Mouse (Mus musculus): ENCODE measurements around the gene Mtch1. TPM values are rescaled to one million over a fixed set of nuclear protein-coding genes. Genes with fewer than 3 reads are reported as not detected.
"Not testable (repeated sequence)": the region's sequence is repeated elsewhere in the genome, so short reads cannot be mapped to it uniquely, and the experiment has no call there.

The Mtch1 gene
- polyA plus RNA-seq, 1 experiment from 2014 or later: 463 TPM

DNA sequence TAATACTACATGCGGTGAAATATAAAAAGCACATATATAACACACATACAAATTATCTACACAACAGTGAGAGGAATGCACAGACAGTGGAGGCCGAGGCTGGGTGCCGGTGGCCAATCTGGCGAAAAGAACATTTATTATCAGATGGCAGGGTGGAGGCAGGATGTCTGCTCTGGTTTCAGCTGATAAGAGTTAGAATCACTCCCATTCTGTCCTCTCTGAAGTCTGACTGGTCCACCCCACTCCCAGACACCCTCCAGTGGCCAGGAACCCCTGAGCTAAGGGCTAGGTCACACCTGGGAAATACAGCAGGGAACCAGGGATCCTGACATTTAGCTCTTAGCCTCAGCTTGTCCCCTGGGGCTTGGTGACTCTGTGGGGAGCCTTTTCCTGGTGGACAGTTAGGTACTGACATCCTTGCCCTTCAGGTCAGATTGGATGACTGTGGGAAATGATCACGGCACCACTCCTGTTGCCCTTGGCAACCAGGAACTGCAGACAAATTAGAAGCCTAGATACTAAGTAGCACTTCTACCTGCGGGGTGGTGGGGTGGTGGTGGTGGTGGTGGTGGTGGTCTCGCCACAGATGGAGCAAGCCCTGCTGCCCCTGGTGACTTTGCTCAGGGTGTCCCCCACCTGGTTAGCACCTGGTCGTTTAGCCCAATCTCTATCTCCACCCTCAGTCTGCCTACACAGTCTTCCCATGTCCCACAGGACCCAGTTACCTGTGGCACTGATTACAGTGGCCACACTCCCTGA, 27.7 kb downstream of the Mtch1 start:
- no peak overlapping the region for H3K4me2 ChIP-seq (ENCODE audit: low read length)
- no peak overlapping the region for H3K4me3 ChIP-seq (ENCODE audit: low read depth, low read length)
- H3K4me1 ChIP-seq (ENCODE audit: control insufficient read depth, insufficient read depth, low read length): peaks cover 2% of the 10 kb centered on the region; the same call in 1 of the 2 replicates
- no peak overlapping the region for H3K27ac ChIP-seq (ENCODE audit: low read length)
- H3K27me3 ChIP-seq (ENCODE audit: control insufficient read depth, insufficient read depth, low read depth, low read length): peaks cover 8% of the 10 kb centered on the region
- WGBS: 71% methylated on average over 8 of the region's 8 CpGs
- peak overlapping the region; percentile 7; the same call in 1 of the 2 replicates for H3K9ac ChIP-seq (ENCODE audit: low read depth, low read length)
- no peaks in the 10 kb centered on the region for H3K9me3 ChIP-seq (replicated peaks; ENCODE audit: control insufficient read depth, low read length, poor library complexity, severe bottlenecking)
- H3K36me3 ChIP-seq (ENCODE audit: control insufficient read depth, insufficient read depth, low read length): no peaks in the 10 kb centered on the region
- 0 out of 2 replicates have a peak, but pooled peaks have one; percentile 6 for ATAC-seq

DNA sequence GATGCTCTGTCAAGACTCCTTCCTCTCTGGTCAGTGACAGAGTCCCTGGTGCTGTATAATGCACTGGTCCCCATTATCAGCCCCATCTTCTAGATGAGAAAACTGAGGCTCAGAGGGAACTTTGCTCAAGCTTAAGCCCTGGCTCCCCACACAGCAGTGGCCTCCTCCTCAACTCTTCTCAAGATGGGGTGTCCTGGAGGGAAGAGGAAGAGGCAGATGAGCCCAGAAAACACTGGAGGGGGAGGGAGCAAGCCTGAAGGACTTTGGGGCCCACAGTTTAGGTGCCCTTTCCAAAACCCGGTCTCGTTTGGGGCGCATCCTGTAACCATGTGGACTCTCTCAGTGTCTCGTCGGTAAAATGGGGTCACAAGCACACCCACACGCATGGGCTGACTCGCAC, 28.3 kb downstream of the Mtch1 start:
- Histone ChIP-seq H3K36me3 (ENCODE audit: control insufficient read depth, insufficient read depth, low read length) (no peaks in the 10 kb centered on the region), H3K4me2 (ENCODE audit: low read length) (no peak overlapping the region), H3K4me1 (ENCODE audit: control insufficient read depth, insufficient read depth, low read length) (peaks cover 2% of the 10 kb centered on the region; the same call in 1 of the 2 replicates), H3K9me3 (replicated peaks; ENCODE audit: control insufficient read depth, low read length, poor library complexity, severe bottlenecking) (no peaks in the 10 kb centered on the region), H3K27me3 (ENCODE audit: control insufficient read depth, insufficient read depth, low read depth, low read length) (peaks cover 8% of the 10 kb centered on the region), H3K4me3 (ENCODE audit: low read depth, low read length) (no peak overlapping the region), H3K27ac (ENCODE audit: low read length) (no peak overlapping the region), H3K9ac (ENCODE audit: low read depth, low read length) (no peak overlapping the region)
- WGBS: 89% methylated on average over 7 of the region's 7 CpGs
- ATAC-seq: 0 out of 2 replicates have a peak, but pooled peaks have one; percentile 19

DNA sequence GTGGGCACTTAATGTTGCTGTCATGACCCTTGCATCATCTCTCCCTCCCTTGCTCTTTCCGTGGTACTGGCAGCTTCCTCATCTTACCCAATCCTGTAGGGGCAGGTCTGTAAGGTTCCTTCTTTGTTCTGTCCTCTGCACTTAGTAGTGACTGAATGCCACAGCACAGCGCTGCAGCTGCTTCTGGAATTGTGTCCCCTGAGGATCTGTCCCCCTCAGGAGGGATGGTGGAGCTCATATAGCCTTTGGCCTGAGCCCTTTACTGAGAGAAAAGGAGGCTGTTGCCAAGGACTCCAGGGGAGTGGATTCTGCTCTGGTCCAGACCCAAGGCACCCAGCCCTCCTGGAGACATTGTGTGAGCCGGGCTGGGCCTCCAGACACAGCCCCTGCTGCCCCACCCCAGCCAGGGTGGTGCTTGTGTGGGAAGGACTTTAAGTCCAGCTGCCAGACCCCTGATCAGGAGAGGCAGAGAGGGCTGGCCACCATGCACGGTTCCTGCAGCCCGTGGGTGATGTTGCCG, 28.9 kb downstream of the Mtch1 start:
- 48% methylated on average over 6 of the region's 6 CpGs for WGBS
- H3K27me3 ChIP-seq (ENCODE audit: control insufficient read depth, insufficient read depth, low read depth, low read length): peaks cover 8% of the 10 kb centered on the region
- no peak overlapping the region for H3K4me2 ChIP-seq (ENCODE audit: low read length)
- H3K36me3 ChIP-seq (ENCODE audit: control insufficient read depth, insufficient read depth, low read length): no peaks in the 10 kb centered on the region
- no peak for ATAC-seq
- no peak overlapping the region for H3K27ac ChIP-seq (ENCODE audit: low read length)
- H3K9me3 ChIP-seq (replicated peaks; ENCODE audit: control insufficient read depth, low read length, poor library complexity, severe bottlenecking): no peaks in the 10 kb centered on the region
- no peak overlapping the region for H3K4me3 ChIP-seq (ENCODE audit: low read depth, low read length)
- no peak overlapping the region for H3K9ac ChIP-seq (ENCODE audit: low read depth, low read length)
- peaks cover 2% of the 10 kb centered on the region; the same call in 1 of the 2 replicates for H3K4me1 ChIP-seq (ENCODE audit: control insufficient read depth, insufficient read depth, low read length)

DNA sequence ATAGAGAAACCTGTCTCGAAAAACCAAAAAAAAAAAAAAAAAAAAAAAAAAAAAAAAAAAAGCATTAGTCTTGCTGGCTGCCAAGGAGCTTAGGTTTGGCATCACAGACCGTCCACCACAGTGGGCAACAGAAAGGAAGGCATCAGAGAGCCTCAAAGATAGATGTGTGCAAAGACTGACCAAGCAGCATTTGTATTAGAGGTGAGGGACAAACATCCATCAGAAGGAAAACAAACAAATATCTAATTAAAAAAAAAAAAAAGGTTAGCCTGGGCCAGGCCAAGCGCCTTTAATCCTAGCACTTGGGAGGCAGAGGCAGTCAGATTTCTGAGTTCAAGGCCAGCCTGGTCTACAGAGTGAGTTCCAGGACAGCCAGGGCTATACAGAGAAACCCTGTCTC, 30.4 kb downstream of the Mtch1 start, which contains the start of gene Pi16:
Gene Pi16 (plus strand): TSS at position 301 of the 400 bp plus-strand sequence.
- not testable (repeated sequence) for H3K27ac ChIP-seq (ENCODE audit: low read length); H3K9ac ChIP-seq (ENCODE audit: low read depth, low read length); ATAC-seq; H3K36me3 ChIP-seq (ENCODE audit: control insufficient read depth, insufficient read depth, low read length); H3K4me1 ChIP-seq (ENCODE audit: control insufficient read depth, insufficient read depth, low read length); H3K9me3 ChIP-seq (replicated peaks; ENCODE audit: control insufficient read depth, low read length, poor library complexity, severe bottlenecking); H3K4me3 ChIP-seq (ENCODE audit: low read depth, low read length); H3K4me2 ChIP-seq (ENCODE audit: low read length); H3K27me3 ChIP-seq (ENCODE audit: control insufficient read depth, insufficient read depth, low read depth, low read length)
- WGBS: 93% methylated on average over 3 of the region's 3 CpGs

DNA sequence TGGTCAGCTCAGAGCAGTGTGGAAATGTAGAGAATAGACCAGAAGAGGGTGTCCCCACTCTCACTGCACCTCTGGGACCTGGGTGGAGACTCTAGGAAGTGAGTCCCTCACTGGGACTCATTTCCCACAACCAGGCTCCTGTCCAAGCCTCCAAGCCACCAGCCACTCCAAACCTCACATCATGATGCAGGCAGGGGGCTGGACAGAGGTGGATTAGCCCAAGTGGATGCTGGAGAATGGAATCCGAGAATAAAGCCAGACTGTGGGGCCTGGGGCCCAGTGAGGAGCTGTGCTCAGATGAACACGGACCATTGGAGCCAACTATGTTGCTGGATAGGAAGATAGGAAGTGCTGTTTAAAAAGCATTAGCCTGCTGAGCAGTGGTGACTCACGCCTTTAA, 30.8 kb downstream of the Mtch1 start:
- H3K27ac ChIP-seq (ENCODE audit: low read length): no peak overlapping the region
- no peaks in the 10 kb centered on the region for H3K36me3 ChIP-seq (ENCODE audit: control insufficient read depth, insufficient read depth, low read length)
- H3K9me3 ChIP-seq (replicated peaks; ENCODE audit: control insufficient read depth, low read length, poor library complexity, severe bottlenecking): no peaks in the 10 kb centered on the region
- no peak overlapping the region for H3K9ac ChIP-seq (ENCODE audit: low read depth, low read length)
- no peak for ATAC-seq
- no peak overlapping the region for H3K4me2 ChIP-seq (ENCODE audit: low read length)
- H3K27me3 ChIP-seq (ENCODE audit: control insufficient read depth, insufficient read depth, low read depth, low read length): peaks cover 2% of the 10 kb centered on the region
- WGBS: 51% methylated on average over 3 of the region's 3 CpGs
- no peak overlapping the region for H3K4me3 ChIP-seq (ENCODE audit: low read depth, low read length)
- peaks cover 2% of the 10 kb centered on the region; the same call in 1 of the 2 replicates for H3K4me1 ChIP-seq (ENCODE audit: control insufficient read depth, insufficient read depth, low read length)

DNA sequence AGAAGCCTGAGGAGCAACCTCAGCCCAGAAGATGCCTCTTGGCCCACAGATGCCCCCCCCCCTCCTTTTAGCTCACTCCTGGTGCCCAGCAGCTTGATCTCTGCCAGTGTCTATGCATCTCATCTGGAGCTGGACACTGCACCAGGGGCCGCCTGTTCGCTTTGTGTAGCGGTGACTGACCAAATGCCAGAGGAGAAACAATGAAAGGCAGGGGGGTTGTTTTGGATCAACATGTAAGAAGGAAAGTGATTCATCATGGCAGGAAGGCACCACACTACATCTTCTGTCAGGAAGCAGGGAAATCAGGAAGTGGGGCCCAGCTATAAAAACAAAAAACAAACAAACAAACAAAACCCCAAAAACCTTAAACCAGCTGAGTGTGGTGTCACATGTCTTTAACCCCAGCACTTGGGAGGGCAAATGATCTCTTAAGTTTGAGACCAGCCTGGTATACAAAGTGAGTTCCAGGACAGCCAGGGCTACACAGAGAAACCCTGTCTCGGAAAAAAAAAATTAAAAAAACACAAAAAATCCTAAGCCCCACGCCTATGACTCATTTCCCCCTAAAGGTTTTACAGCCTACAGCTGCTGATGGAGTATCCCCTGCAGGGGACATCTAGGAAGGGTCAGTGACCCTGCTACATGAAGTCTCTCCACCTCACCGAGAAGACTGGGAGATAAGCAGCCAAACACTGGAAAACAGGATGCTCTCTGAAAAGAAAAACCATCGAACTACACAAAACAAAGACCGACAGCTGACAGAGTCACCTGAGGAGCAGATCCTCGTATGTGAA, 31.9 kb downstream of the Mtch1 start:
- Histone ChIP-seq H3K36me3 (ENCODE audit: control insufficient read depth, insufficient read depth, low read length) (no peaks in the 10 kb centered on the region), H3K4me2 (ENCODE audit: low read length) (no peak overlapping the region), H3K4me1 (ENCODE audit: control insufficient read depth, insufficient read depth, low read length) (0 out of 2 replicates have a peak, but pooled peaks cover 2% of the 10 kb centered on the region), H3K27ac (ENCODE audit: low read length) (no peak overlapping the region), H3K27me3 (ENCODE audit: control insufficient read depth, insufficient read depth, low read depth, low read length) (no peaks in the 10 kb centered on the region), H3K9ac (ENCODE audit: low read depth, low read length) (no peak overlapping the region), H3K9me3 (replicated peaks; ENCODE audit: control insufficient read depth, low read length, poor library complexity, severe bottlenecking) (no peaks in the 10 kb centered on the region), H3K4me3 (ENCODE audit: low read depth, low read length) (no peak overlapping the region)
- WGBS: 42% methylated on average over 9 of the region's 9 CpGs
- ATAC-seq: no peak

DNA sequence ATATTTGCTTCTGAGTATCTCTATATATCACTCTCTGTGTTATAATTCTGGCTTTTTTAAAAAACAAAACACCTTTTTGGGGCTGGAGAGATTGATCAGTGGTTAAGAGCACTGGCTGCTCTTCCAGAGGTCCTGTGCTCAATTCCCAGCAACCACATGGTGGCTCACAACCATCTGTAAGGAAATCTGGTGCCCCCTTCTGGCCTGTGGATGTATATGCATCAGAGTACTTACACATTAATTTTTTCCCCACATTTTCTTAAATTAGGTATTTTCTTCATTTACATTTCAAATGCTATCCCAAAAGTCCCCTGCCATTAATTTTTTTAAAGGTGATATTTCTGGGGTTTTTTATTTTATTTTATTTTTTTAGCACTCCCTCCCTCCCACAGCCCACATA, 34.4 kb downstream of the Mtch1 start:
- no peak overlapping the region for H3K4me2 ChIP-seq (ENCODE audit: low read length)
- no peak overlapping the region for H3K27ac ChIP-seq (ENCODE audit: low read length)
- no peak overlapping the region for H3K9ac ChIP-seq (ENCODE audit: low read depth, low read length)
- H3K27me3 ChIP-seq (ENCODE audit: control insufficient read depth, insufficient read depth, low read depth, low read length): no peaks in the 10 kb centered on the region
- no peak overlapping the region for H3K4me3 ChIP-seq (ENCODE audit: low read depth, low read length)
- H3K9me3 ChIP-seq (replicated peaks; ENCODE audit: control insufficient read depth, low read length, poor library complexity, severe bottlenecking): no peaks in the 10 kb centered on the region
- no peak for ATAC-seq
- no peaks in the 10 kb centered on the region for H3K36me3 ChIP-seq (ENCODE audit: control insufficient read depth, insufficient read depth, low read length)
- no peaks in the 10 kb centered on the region for H3K4me1 ChIP-seq (ENCODE audit: control insufficient read depth, insufficient read depth, low read length)

DNA sequence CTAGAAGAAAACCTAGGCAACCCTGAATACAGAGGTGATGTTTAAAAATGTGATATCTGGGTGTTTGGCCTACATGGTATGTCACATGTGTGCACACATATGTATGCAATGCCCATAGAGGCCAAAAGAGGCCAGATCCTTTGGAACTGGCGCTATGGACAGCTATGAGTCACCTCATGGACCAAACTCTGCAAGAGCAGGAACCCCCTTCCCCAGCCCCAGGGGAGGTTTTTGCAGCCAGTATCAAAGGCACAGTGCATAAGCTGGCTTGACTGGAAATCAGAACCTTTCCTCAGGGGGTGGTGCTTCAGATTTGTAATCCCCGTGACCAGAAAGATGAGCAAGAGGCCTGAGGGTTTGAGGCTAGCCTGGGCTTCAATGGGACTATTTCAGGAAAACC, 35.7 kb downstream of the Mtch1 start:
- no peak overlapping the region for H3K9ac ChIP-seq (ENCODE audit: low read depth, low read length)
- H3K27me3 ChIP-seq (ENCODE audit: control insufficient read depth, insufficient read depth, low read depth, low read length): no peaks in the 10 kb centered on the region
- no peak overlapping the region for H3K27ac ChIP-seq (ENCODE audit: low read length)
- ATAC-seq: no peak
- H3K4me1 ChIP-seq (ENCODE audit: control insufficient read depth, insufficient read depth, low read length): no peaks in the 10 kb centered on the region
- H3K36me3 ChIP-seq (ENCODE audit: control insufficient read depth, insufficient read depth, low read length): no peaks in the 10 kb centered on the region
- WGBS: 90% methylated on average over 2 of the region's 2 CpGs
- H3K4me3 ChIP-seq (ENCODE audit: low read depth, low read length): no peak overlapping the region
- no peak overlapping the region for H3K4me2 ChIP-seq (ENCODE audit: low read length)
- no peaks in the 10 kb centered on the region for H3K9me3 ChIP-seq (replicated peaks; ENCODE audit: control insufficient read depth, low read length, poor library complexity, severe bottlenecking)

DNA sequence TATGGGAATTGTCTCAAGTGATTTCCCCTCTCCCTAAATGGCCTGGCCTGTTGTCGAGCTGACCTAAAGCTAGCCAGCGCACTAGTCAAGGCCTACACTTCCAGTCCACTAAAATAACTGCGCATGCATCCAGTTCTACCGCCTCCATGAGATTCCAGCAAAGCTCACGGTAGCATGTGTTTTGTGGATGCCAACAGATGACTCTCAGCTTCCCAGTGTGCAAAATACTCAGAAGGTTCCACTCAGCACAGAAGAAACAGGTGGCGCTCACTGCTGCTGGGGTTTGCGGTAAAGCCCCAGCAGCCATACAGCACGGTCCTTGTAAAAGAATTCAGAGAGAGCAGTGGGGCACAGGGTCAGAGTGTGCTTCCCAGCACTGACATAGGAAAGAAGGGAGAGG, 36.1 kb downstream of the Mtch1 start:
- WGBS: 86% methylated on average over 8 of the region's 8 CpGs
- no peaks in the 10 kb centered on the region for H3K36me3 ChIP-seq (ENCODE audit: control insufficient read depth, insufficient read depth, low read length)

More for the DNA sequence above, 36.1 kb downstream of the Mtch1 start:
- Histone ChIP-seq H3K27ac (ENCODE audit: low read length) (no peak overlapping the region), H3K9me3 (replicated peaks; ENCODE audit: control insufficient read depth, low read length, poor library complexity, severe bottlenecking) (no peaks in the 10 kb centered on the region), H3K4me2 (ENCODE audit: low read length) (no peak overlapping the region), H3K4me3 (ENCODE audit: low read depth, low read length) (no peak overlapping the region), H3K4me1 (ENCODE audit: control insufficient read depth, insufficient read depth, low read length) (no peaks in the 10 kb centered on the region), H3K9ac (ENCODE audit: low read depth, low read length) (no peak overlapping the region), H3K27me3 (ENCODE audit: control insufficient read depth, insufficient read depth, low read depth, low read length) (no peaks in the 10 kb centered on the region)
- no peak for ATAC-seq
